Mouse (Mus musculus) intestine, embryonic 16.5 days (tissue): Measurements from ENCODE around the gene Errfi1. TPM values are rescaled to one million over a fixed set of nuclear protein-coding genes. Genes with fewer than 3 reads are reported as not detected.
"Not testable (repeated sequence)": the region's sequence is repeated elsewhere in the genome, so short reads cannot be mapped to it uniquely, and the experiment has no call there.

Source experiments
- ATAC-seq: fragments of 200-750 bp; cut with Nextera tagmentation; 2 replicates; pipeline ENCODE4 v1.8.0; 2017; ENCODE audit warnings: moderate TSS enrichment, moderate library complexity
- H3K27ac ChIP-seq: fragments of 300-500 bp; sonication (generic); 2 replicates; pipeline ENCODE4 v1.5.1; 2014; ENCODE audit warnings: mild to moderate bottlenecking, low read length
- H3K27me3 ChIP-seq: fragments of 300-500 bp; sonication (generic); replicated peaks from 2 replicates; pipeline ENCODE4 v1.6.1; 2014; ENCODE audit warnings: low read length, control low read depth, mixed read lengths; ENCODE audit not compliant: control insufficient read depth, insufficient read depth
- H3K36me3 ChIP-seq: fragments of 300-500 bp; sonication (generic); 2 replicates; pipeline ENCODE4 v1.6.1; 2014; ENCODE audit warnings: low read length, control low read depth; ENCODE audit not compliant: control insufficient read depth, insufficient read depth
- H3K4me1 ChIP-seq: fragments of 300-500 bp; sonication (generic); 2 replicates; pipeline ENCODE4 v1.6.1; 2014; ENCODE audit warnings: low read length, control low read depth, mixed read lengths; ENCODE audit not compliant: control insufficient read depth, insufficient read depth
- H3K4me2 ChIP-seq: fragments of 300-500 bp; sonication (generic); 2 replicates; pipeline ENCODE4 v1.6.1; 2014; ENCODE audit warnings: low read depth, low read length, control low read depth
- H3K4me3 ChIP-seq: fragments of 300-500 bp; sonication (generic); 2 replicates; pipeline ENCODE4 v1.5.1; 2014; ENCODE audit warnings: mild to moderate bottlenecking, low read length
- H3K9ac ChIP-seq: fragments of 300-500 bp; sonication (generic); 2 replicates; pipeline ENCODE4 v1.6.1; 2014; ENCODE audit warnings: low read depth, low read length
- H3K9me3 ChIP-seq: fragments of 300-500 bp; sonication (generic); 2 replicates; pipeline ENCODE4 v1.6.1; 2016; ENCODE audit warnings: low read length, control low read depth; ENCODE audit not compliant: control insufficient read depth
- WGBS: fragments of 180-500 bp; shearing (Covaris S2); extraction: QIAGEN DNeasy Blood & Tissue Kit; methylation state at CpG from one replicate; pipeline ENCODE4 v1.1.7; 2014; 5-methylcytosine and 5-hydroxymethylcytosine counted together
- polyA plus RNA-seq: library from polyadenylated mRNA; unstranded; fragments of >200 nt; fragmentation: Nextera tagmentation; extraction: Ambion mirVana; gene quantifications from 2 replicates; pipeline ENCODE4 v1.2.1, GENCODE M21; 2015

Errfi1 gene
- polyA plus RNA-seq, 1 experiment from 2014 or later, result 28.0 TPM

DNA sequence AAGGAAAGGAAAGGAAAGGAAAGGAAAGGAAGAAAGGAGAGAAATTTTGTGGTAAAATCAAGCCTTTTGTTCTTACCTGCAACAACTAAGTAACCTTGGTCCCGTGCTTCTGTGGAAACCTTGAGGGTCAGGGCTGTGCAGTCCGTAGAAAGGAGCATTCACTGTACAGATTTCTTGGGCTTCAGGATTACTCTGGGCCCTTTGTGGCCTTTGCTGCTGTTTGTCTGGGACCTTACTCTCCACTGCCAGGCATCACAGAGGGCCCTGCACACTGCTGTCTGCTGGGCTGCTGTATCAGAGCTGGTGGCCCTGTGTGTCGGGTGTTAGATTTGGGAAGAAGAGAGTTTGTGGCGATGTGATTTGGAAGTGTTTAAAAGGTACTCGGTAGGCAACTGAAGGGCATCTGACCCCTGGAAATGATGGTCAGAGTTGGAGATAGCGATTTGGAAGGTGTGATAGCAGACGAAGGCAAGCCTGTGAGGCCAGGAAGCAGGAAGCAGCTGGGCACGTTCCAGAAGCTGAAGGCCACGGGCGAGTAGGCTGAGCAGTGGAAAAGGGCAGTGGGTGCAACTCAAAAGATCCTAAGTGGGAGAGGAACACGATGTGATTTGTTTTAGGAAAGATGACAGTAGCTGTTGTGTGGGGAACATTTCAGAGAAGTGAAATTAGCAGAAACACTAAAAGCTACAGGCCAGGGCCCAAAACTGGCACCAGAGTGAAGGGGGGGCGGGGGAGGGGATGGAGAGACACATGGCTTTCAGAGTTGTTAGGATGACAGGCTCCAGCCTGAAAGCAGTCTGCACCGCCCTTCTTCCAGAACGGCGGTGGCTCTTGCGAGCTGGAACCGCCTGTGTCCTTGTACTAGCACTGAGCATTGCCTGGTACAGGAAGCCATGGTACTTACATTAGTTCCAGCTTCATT is 15.8 kb downstream of the Errfi1 start:
- Histone ChIP-seq H3K36me3 (peaks cover 6% of the 10 kb centered on the region; the same call in 1 of the 2 replicates), H3K27ac (no peak overlapping the region), H3K27me3 (no peaks in the 10 kb centered on the region), H3K4me2 (no peak overlapping the region), H3K9ac (no peak overlapping the region), H3K4me3 (no peak overlapping the region), H3K9me3 (no peaks in the 10 kb centered on the region), H3K4me1 (peaks cover 19% of the 10 kb centered on the region)
- 55% methylated on average over 17 of the region's 17 CpGs for WGBS
- no peak for ATAC-seq

DNA sequence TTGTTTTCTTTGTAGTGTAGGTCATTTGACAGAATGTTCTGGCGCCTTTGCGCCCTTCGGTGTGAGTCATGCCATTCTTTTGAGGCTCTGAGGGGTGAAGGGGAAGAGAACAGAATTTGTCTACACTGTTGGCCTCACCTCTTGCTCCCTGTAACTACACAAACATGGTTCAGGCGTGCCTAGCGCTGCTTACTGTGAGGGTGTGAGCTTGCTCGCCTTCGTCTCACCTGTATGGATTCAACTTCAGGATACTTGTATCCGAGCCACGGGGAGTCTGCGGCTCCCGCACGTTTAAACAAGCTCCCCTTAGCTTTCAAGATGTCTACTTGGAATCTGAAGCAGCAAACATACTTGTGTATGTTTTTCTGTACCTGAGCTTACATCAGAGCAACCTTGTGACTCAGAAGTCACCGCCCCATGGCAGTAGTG is 17.3 kb downstream of the Errfi1 start:
- no peak for ATAC-seq
- Histone ChIP-seq H3K4me1 (peaks cover 18% of the 10 kb centered on the region), H3K4me3 (no peak overlapping the region), H3K36me3 (peaks cover 6% of the 10 kb centered on the region; the same call in 1 of the 2 replicates), H3K9me3 (no peaks in the 10 kb centered on the region), H3K27me3 (no peaks in the 10 kb centered on the region), H3K27ac (peak overlapping the region; percentile 55; the same call in 1 of the 2 replicates), H3K4me2 (no peak overlapping the region), H3K9ac (no peak overlapping the region)
- 76% methylated on average over 13 of the region's 13 CpGs for WGBS

- Histone ChIP-seq H3K9ac (peak overlapping the region; percentile 5; the same call in 1 of the 2 replicates), H3K9me3 (no peaks in the 10 kb centered on the region), H3K36me3 (peaks cover 3% of the 10 kb centered on the region; the same call in 1 of the 2 replicates), H3K4me1 (peaks cover 18% of the 10 kb centered on the region), H3K27me3 (no peaks in the 10 kb centered on the region), H3K4me2 (no peak overlapping the region), H3K27ac (peak overlapping the region; percentile 55), H3K4me3 (no peak overlapping the region)
- peak; percentile 69 for ATAC-seq
- 26% methylated on average over 10 of the region's 10 CpGs for WGBS
Observed at GRCm38 (mm10) chr4:150871392-150872138, 17.8 kb downstream of the Errfi1 start.

- Histone ChIP-seq H3K9me3 (no peaks in the 10 kb centered on the region), H3K27me3 (no peaks in the 10 kb centered on the region), H3K27ac (peak overlapping the region; percentile 55), H3K4me1 (peaks cover 18% of the 10 kb centered on the region), H3K36me3 (no peaks in the 10 kb centered on the region), H3K4me3 (no peak overlapping the region), H3K9ac (no peak overlapping the region), H3K4me2 (no peak overlapping the region)
- ATAC-seq, result peak; percentile 34
- WGBS, result 40% methylated on average over 9 of the region's 9 CpGs
Observed at GRCm38 (mm10) chr4:150872139-150872651, 18.5 kb downstream of the Errfi1 start.

- no peaks in the 10 kb centered on the region for H3K36me3 ChIP-seq
- ATAC-seq, result no peak
- H3K4me2 ChIP-seq, result no peak overlapping the region
- 71% methylated on average over 8 of the region's 8 CpGs for WGBS
- peaks cover 18% of the 10 kb centered on the region for H3K4me1 ChIP-seq
- peak overlapping the region; percentile 55 for H3K27ac ChIP-seq
- H3K9ac ChIP-seq, result no peak overlapping the region
- no peaks in the 10 kb centered on the region for H3K27me3 ChIP-seq
- H3K4me3 ChIP-seq, result no peak overlapping the region
- no peaks in the 10 kb centered on the region for H3K9me3 ChIP-seq
Observed at GRCm38 (mm10) chr4:150872681-150873080, 19.0 kb downstream of the Errfi1 start.

GRCm38 (mm10) chr4:150874416-150874815 is 20.7 kb downstream of the Errfi1 start:
- H3K4me2 ChIP-seq, H3K9ac ChIP-seq, H3K36me3 ChIP-seq, H3K27ac ChIP-seq, H3K27me3 ChIP-seq, ATAC-seq, H3K4me3 ChIP-seq: not testable (repeated sequence)
- 71% methylated on average over 4 of the region's 4 CpGs for WGBS
- H3K4me1 ChIP-seq, result peaks cover 18% of the 10 kb centered on the region
- H3K9me3 ChIP-seq, result peaks cover 14% of the 10 kb centered on the region

- 59% methylated on average over 10 of the region's 10 CpGs for WGBS
- H3K9me3 ChIP-seq, result peaks cover 22% of the 10 kb centered on the region
- no peaks in the 10 kb centered on the region for H3K27me3 ChIP-seq
- no peak overlapping the region for H3K4me2 ChIP-seq
- H3K4me1 ChIP-seq, result peaks cover 18% of the 10 kb centered on the region
- no peaks in the 10 kb centered on the region for H3K36me3 ChIP-seq
- H3K4me3 ChIP-seq, result no peak overlapping the region
- ATAC-seq, result no peak
- H3K27ac ChIP-seq, result no peak overlapping the region
- H3K9ac ChIP-seq, result no peak overlapping the region
Observed at GRCm38 (mm10) chr4:150875393-150875792, 21.7 kb downstream of the Errfi1 start.

DNA sequence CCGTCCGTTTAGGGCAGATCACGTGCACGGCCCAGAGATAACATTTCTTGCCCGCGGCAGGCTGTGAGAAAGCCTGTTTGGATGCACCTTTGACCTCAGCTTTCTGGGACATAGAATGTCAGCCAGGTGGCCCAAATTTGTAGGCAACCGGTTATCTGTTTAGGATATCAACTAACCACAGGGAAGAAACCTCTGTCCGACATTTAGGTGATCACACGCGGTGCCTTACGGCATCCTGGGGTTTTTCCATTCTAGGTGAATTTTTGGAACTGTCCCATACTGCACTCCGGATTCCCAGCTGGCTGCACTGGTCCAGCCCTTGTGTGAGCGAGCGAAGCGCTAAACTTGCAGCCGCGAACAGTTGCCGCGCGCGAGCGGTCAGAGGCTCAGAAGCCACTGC is 25.9 kb downstream of the Errfi1 start:
- H3K4me3 ChIP-seq, result no peak overlapping the region
- H3K27ac ChIP-seq, result no peak overlapping the region
- no peak overlapping the region for H3K4me2 ChIP-seq
- no peaks in the 10 kb centered on the region for H3K27me3 ChIP-seq
- no peak overlapping the region for H3K9ac ChIP-seq
- H3K4me1 ChIP-seq, result peaks cover 2% of the 10 kb centered on the region; the same call in 1 of the 2 replicates
- WGBS, result 96% methylated on average over 22 of the region's 22 CpGs
- H3K9me3 ChIP-seq, result peaks cover 24% of the 10 kb centered on the region
- ATAC-seq, result no peak
- H3K36me3 ChIP-seq, result no peaks in the 10 kb centered on the region

DNA sequence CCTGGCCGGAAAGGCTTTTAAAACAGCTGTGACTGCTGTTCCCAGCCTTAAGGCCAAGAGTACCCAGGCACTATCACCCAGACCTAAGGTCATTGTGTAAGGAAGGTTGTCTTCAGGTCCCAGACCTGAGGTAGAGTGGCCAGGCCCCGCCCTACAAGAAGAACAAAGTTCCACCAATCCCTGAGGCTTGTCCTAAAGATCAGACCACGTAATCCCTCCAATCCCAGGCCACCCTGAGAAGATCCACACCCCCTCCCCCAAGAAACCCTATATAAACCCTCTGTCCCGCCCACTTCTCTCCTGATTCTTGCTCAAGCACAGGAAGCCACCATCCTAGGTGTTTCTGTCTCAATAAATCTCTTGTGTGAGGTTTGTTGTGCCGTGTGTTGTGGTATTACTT is 26.6 kb downstream of the Errfi1 start:
- Histone ChIP-seq H3K4me3 (no peak overlapping the region), H3K9me3 (peaks cover 24% of the 10 kb centered on the region), H3K36me3 (no peaks in the 10 kb centered on the region), H3K27me3 (no peaks in the 10 kb centered on the region), H3K4me1 (peaks cover 2% of the 10 kb centered on the region; the same call in 1 of the 2 replicates), H3K27ac (no peak overlapping the region), H3K4me2 (no peak overlapping the region), H3K9ac (no peak overlapping the region)
- 89% methylated on average over 5 of the region's 5 CpGs for WGBS
- no peak for ATAC-seq
